Mouse (Mus musculus) lung, adult 2 months (tissue): Measurements from ENCODE around the gene Dynlrb1. TPM values are rescaled to one million over a fixed set of nuclear protein-coding genes. Genes with fewer than 3 reads are reported as not detected.
A peak's percentile ranks its signal among the peaks of the same experiment; 100 is the strongest.

ENCODE experiments used
- DNase-seq: peaks from one replicate; pipeline ENCODE4 v3.0.0; 2022
- H3K4me1 ChIP-seq: fragments of 200-500 bp; 2 replicates; pipeline ENCODE4 v1.6.1; 2011; ENCODE audit warnings: low read length; ENCODE audit not compliant: control insufficient read depth, insufficient read depth
- H3K4me3 ChIP-seq: fragments of 200-500 bp; replicated peaks from 2 replicates; pipeline ENCODE3; 2011; ENCODE audit warnings: low read depth, mild to moderate bottlenecking, control low read depth, low read length; ENCODE audit errors: extremely low read depth
- CTCF ChIP-seq: fragments of 200-500 bp; IDR thresholded peaks from 2 replicates; pipeline ENCODE4 v1.5.1; 2011; ENCODE audit warnings: mild to moderate bottlenecking, low read length, control low read depth; ENCODE audit not compliant: insufficient read depth
- POLR2A ChIP-seq: fragments of 200-500 bp; IDR thresholded peaks from 2 replicates; pipeline ENCODE4 v1.6.1; 2011; ENCODE audit warnings: low read depth, mild to moderate bottlenecking, control low read depth, low read length, borderline replicate concordance; ENCODE audit errors: extremely low read depth
- WGBS: fragments of 180-500 bp; shearing (Covaris S2); methylation state at CpG from one replicate; pipeline ENCODE4 v1.1.7; 2018; 5-methylcytosine and 5-hydroxymethylcytosine counted together
- polyA plus RNA-seq: library from polyadenylated mRNA; depleted of rRNA; stranded (reverse); fragments of >200 nt; gene quantifications from 2 replicates; pipeline ENCODE4 v1.2.3, GENCODE M21; 2012; rRNA removed

Dynlrb1 gene
- polyA plus RNA-seq, 1 experiment = 226 TPM

- TF ChIP-seq CTCF (no peak), POLR2A (no peak)
- DNase-seq = no peak
- Histone ChIP-seq H3K4me3 (no peak overlapping the region), H3K4me1 (peaks cover 7% of the 10 kb centered on the region)
- 82% methylated on average over 4 of the region's 4 CpGs for WGBS
Observed at GRCm38 (mm10) chr2:155293946-155294345, 57.6 kb downstream of the Dynlrb1 start.

- Histone ChIP-seq H3K4me1 (peaks cover 9% of the 10 kb centered on the region), H3K4me3 (no peak overlapping the region)
- DNase-seq = no peak
- 63% methylated on average over 6 of the region's 6 CpGs for WGBS
- TF ChIP-seq CTCF = no peak
- TF ChIP-seq POLR2A = no peak
Observed at GRCm38 (mm10) chr2:155295453-155295852, 59.1 kb downstream of the Dynlrb1 start.

DNA sequence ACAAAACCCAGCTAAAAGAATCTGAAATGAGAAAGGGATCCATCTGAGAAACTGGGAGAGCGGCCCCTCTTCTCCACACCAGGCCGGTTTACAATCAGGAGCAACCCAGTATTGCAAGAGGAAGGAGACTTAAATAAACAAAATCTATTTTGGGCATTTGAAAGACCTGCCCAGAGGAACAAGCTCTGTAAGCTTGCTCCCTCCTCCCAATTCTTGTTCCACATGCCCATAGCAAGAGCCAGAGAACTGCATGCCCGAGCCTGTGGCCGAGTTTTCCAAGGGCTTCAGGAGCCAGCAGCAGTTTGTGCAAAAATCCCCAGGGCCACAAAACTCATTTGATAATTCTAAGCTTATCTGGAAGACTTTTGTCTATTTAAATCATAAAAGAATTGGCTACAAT, 63.2 kb downstream of the Dynlrb1 start:
- Histone ChIP-seq H3K4me3 (no peak overlapping the region), H3K4me1 (peaks cover 12% of the 10 kb centered on the region)
- no peak for DNase-seq
- 22% methylated on average over 4 of the region's 4 CpGs for WGBS
- peak; percentile 25; the same call in 1 of the 2 replicates for TF ChIP-seq POLR2A
- no peak for TF ChIP-seq CTCF

Other genes starting within 250 kb of the Dynlrb1 start
- 0.03 and 0.05 TPM in 2 replicates for gene Gm14226, start 218.3 kb upstream of the Dynlrb1 start, polyA plus RNA-seq
- gene Ahcy, start 162.0 kb upstream of the Dynlrb1 start, polyA plus RNA-seq = 19.2 and 27.8 TPM in 2 replicates
- 7.5 and 12.0 TPM in 2 replicates for gene Itch, start 103.0 kb upstream of the Dynlrb1 start, polyA plus RNA-seq
- gene Map1lc3a, start 39.8 kb downstream of the Dynlrb1 start, polyA plus RNA-seq = 359 and 502 TPM in 2 replicates
- gene Pigu, start 120.9 kb downstream of the Dynlrb1 start, polyA plus RNA-seq = 33.3 and 42.4 TPM in 2 replicates
- gene Trp53inp2, start 144.5 kb downstream of the Dynlrb1 start, polyA plus RNA-seq = 184 and 237 TPM in 2 replicates
- 20.0 and 23.2 TPM in 2 replicates for gene Ncoa6, start 237.4 kb downstream of the Dynlrb1 start, polyA plus RNA-seq